Mouse (Mus musculus): ENCODE measurements at regions not wholly inside any gene's neighbourhood (a gene's known extent, or its start where the extent isn't known, plus 50 kb on each side); places are given as distances from the start of the nearest gene placed in this dataset.
"Not testable (repeated sequence)": the region's sequence is repeated elsewhere in the genome, so short reads cannot be mapped to it uniquely, and the experiment has no call there.

- DNase-seq: no peak
Measured at GRCm38 (mm10) chr12:5762306-5762927, 386.9 kb upstream of the Klhl29 start.

GRCm38 (mm10) chr12:5759485-5759884 is 384.0 kb upstream of the Klhl29 start:
- DNase-seq: no peak

- no peak for DNase-seq
Measured at GRCm38 (mm10) chr12:5757766-5758165, 382.3 kb upstream of the Klhl29 start.

- DNase-seq: no peak
Measured at GRCm38 (mm10) chr12:5757361-5757760, 381.9 kb upstream of the Klhl29 start.

GRCm38 (mm10) chr12:5753831-5754230 is 378.3 kb upstream of the Klhl29 start:
- peak; percentile 29 for DNase-seq

GRCm38 (mm10) chr12:5744086-5744709 is 368.7 kb upstream of the Klhl29 start:
- no peak for DNase-seq

GRCm38 (mm10) chr12:5736066-5736465 is 360.6 kb upstream of the Klhl29 start:
- DNase-seq: no peak

GRCm38 (mm10) chr12:5734902-5735301 is 359.4 kb upstream of the Klhl29 start:
- no peak for DNase-seq

GRCm38 (mm10) chr12:5723113-5723512 is 347.6 kb upstream of the Klhl29 start:
- DNase-seq: no peak

GRCm38 (mm10) chr12:5717527-5717926 is 342.0 kb upstream of the Klhl29 start:
- not testable (repeated sequence) for DNase-seq

GRCm38 (mm10) chr12:5698778-5699454 is 323.4 kb upstream of the Klhl29 start:
- DNase-seq: no peak

- DNase-seq: no peak
Measured at GRCm38 (mm10) chr12:5682182-5682581, 306.7 kb upstream of the Klhl29 start.

- not testable (repeated sequence) for DNase-seq
Measured at GRCm38 (mm10) chr12:5678126-5678525, 302.6 kb upstream of the Klhl29 start.

GRCm38 (mm10) chr12:5668486-5668885 is 293.0 kb upstream of the Klhl29 start:
- peak; percentile 5 for DNase-seq

- DNase-seq: no peak
Measured at GRCm38 (mm10) chr12:5637571-5638275, 262.2 kb upstream of the Klhl29 start.

- DNase-seq: no peak
Measured at GRCm38 (mm10) chr12:5633971-5634370, 258.5 kb upstream of the Klhl29 start.

GRCm38 (mm10) chr12:5601084-5601654 is 225.7 kb upstream of the Klhl29 start:
- DNase-seq: no peak

GRCm38 (mm10) chr12:5599426-5599825 is 223.9 kb upstream of the Klhl29 start:
- no peak for DNase-seq

- no peak for DNase-seq
Measured at GRCm38 (mm10) chr12:5598961-5599360, 223.5 kb upstream of the Klhl29 start.

GRCm38 (mm10) chr12:5572831-5573230 is 197.3 kb upstream of the Klhl29 start:
- no peak for DNase-seq

GRCm38 (mm10) chr12:5568941-5569340 is 193.5 kb upstream of the Klhl29 start:
- DNase-seq: no peak

GRCm38 (mm10) chr12:5566231-5566630 is 190.7 kb upstream of the Klhl29 start:
- DNase-seq: no peak

Data from adrenal gland, adult 2 months (tissue).